Mouse (Mus musculus) urinary bladder, adult 18-20 months (tissue): ENCODE measurements around the gene Alg2.

ENCODE experiments used
- DNase-seq, 2 experiments: peaks; one replicate each; pipeline ENCODE4 v3.0.0; 2022; ENCODE audit warnings: low spot score in 2 of 2, mixed read lengths in 2 of 2

Gene Alg2

GRCm38 (mm10) chr4:47473968-47474729, at the start of gene Alg2, which contains the start of gene Sec61b:
Gene Alg2, minus strand, starts transcription at chr4:47474333.
Gene Sec61b, plus strand, starts transcription at chr4:47474658.
- peak; percentile 89 to 92 for DNase-seq

- no peak for DNase-seq
Observed at GRCm38 (mm10) chr4:47521884-47522605, 47.9 kb upstream of the Alg2 start.

- DNase-seq, result no peak
Observed at GRCm38 (mm10) chr4:47520076-47520475, 45.9 kb upstream of the Alg2 start.

GRCm38 (mm10) chr4:47518551-47519181, 44.5 kb upstream of the Alg2 start:
- DNase-seq, result no peak

- no peak for DNase-seq
Observed at GRCm38 (mm10) chr4:47504841-47505517, 30.8 kb upstream of the Alg2 start.

GRCm38 (mm10) chr4:47503045-47503444, 28.9 kb upstream of the Alg2 start:
- DNase-seq, result no peak

GRCm38 (mm10) chr4:47502546-47502971, 28.4 kb upstream of the Alg2 start:
- DNase-seq, result peak; percentile 7 to 19

- DNase-seq, result no peak
Observed at GRCm38 (mm10) chr4:47499121-47499545, 25.0 kb upstream of the Alg2 start.

GRCm38 (mm10) chr4:47497811-47498385, 23.8 kb upstream of the Alg2 start:
- DNase-seq, result no peak

GRCm38 (mm10) chr4:47494686-47495085, 20.6 kb upstream of the Alg2 start:
- no peak for DNase-seq

- no peak for DNase-seq
Observed at GRCm38 (mm10) chr4:47494137-47494536, 20.0 kb upstream of the Alg2 start.

GRCm38 (mm10) chr4:47493456-47493855, 19.3 kb upstream of the Alg2 start:
- no peak for DNase-seq

GRCm38 (mm10) chr4:47492311-47493086, 18.4 kb upstream of the Alg2 start:
- no peak for DNase-seq

- DNase-seq, result no peak
Observed at GRCm38 (mm10) chr4:47491243-47491642, 17.1 kb upstream of the Alg2 start.

- DNase-seq, result no peak
Observed at GRCm38 (mm10) chr4:47480576-47480975, 6.4 kb upstream of the Alg2 start.

GRCm38 (mm10) chr4:47480095-47480494, 6.0 kb upstream of the Alg2 start:
- DNase-seq, result no peak

GRCm38 (mm10) chr4:47477539-47477938, 3.4 kb upstream of the Alg2 start:
- DNase-seq, result no peak

- no peak for DNase-seq
Observed at GRCm38 (mm10) chr4:47474730-47475643, 854 bp upstream of the Alg2 start.

- no peak for DNase-seq
Observed at GRCm38 (mm10) chr4:47473586-47473967, 556 bp downstream of the Alg2 start.

GRCm38 (mm10) chr4:47467196-47467595, 6.9 kb downstream of the Alg2 start:
- no peak for DNase-seq
